Mouse (Mus musculus) neural tube, embryonic 10.5 days (tissue): ENCODE data around the gene Dip2a.

Source experiments
- DNase-seq: peaks from one replicate; pipeline ENCODE4 v3.0.0-alpha.2; 2017; ENCODE audit warnings: low spot score; ENCODE audit errors: extremely low spot score

Gene Dip2a

DNA sequence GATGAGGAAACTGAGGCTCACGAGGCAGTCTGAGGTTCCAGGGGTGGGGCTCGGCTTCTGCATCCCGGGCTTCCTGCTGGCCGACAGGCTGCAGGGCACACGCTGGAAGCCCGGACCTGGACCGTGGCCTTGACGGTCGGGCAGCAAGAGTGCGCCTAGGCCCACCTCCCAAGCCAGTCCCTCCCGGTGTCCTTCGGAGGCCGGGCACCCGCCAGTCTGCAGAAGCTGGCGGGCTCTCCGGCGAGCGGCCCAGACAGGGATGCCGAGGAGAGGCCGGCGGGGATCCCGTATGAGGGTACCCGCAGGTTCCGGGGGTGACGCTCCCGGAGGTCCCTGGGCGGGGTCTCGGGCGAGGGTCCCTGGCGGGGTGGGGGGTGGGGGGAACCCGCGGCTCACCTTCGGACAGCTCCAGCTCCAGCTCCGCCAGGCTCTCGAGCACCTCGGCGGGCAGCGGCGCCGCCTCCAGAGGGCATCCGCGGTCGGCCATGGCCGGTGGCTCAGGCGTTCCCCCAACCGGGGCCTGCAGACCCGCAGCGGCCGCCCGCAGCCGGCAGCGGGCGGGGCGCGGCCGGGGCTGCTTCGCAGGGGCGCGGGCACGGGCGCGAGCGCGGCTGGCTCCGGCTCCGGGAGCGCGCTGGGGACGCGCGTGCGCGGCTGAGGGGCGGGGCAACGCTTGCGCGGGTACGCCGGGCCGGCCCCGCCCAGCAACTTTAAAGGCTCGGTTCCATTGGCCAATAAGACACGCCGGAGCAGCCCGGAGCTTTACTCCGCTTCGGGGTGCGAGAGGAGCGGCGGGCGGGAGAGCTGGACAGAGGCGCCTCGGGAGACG is at the start of gene Dip2a:
Gene Dip2a, minus strand, starts transcription at position 581 of the 829 bp plus-strand sequence.
- peak; percentile 94 for DNase-seq

DNA sequence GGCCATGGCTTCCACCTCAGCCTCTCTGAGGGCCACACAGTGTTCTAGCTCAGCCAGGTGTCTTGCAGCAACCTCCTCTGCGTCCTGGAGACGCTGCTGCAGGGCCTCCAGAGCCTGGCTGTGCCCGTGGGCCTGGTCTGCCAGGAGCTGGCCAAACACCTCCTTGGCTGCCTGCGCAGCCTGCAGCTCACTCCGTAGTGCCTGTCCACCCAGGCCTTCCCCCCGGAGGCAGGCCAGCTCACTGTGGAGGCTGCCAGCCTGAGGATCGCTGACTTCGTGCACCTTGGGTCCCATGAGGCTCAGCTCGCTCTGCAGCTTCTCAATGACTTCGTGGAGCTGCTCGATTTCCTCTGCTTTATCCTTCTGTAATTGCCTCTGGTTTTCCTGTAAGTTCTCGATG is 47.5 kb upstream of the Dip2a start:
- DNase-seq = no peak

DNA sequence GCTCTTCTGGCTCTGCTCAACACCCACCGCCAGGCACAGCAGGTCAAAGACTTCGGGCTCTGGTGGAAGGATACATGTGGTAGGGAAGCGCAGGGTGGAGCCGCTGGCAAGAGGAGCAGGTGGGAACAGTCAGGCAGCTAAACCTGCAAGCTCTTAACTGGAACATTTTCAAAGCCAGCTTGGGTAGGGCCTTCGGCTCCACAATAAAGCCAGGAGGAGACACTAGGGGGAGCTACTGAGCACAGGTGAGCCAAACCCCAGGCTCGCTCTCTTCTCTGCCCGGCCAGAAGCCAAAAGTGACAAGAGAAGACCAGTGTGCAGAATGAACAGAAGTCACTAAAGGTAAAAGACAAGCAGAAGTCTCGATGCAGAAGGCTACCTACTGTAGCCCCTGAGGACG is 46.7 kb upstream of the Dip2a start:
- peak; percentile 35 for DNase-seq

DNA sequence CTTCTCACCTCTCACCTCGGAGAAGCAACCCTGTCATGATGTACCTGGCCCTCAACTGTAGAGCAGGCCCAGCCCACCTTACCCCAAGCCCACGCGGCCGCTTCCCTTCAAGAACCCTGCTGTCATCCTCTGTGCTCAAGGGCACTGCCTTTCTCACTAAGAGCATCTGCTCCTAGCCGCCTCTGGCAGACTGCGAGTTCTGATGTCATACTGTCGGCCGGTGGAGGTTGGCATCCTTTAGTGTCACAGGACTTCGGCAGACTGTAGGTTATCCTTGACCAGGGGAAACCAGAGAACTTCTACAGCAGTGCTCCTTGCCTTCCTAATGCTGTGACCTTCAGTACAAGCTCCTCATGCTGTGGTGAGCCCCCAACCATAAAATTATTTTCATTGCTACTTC is 46.1 kb upstream of the Dip2a start:
- no peak for DNase-seq

DNA sequence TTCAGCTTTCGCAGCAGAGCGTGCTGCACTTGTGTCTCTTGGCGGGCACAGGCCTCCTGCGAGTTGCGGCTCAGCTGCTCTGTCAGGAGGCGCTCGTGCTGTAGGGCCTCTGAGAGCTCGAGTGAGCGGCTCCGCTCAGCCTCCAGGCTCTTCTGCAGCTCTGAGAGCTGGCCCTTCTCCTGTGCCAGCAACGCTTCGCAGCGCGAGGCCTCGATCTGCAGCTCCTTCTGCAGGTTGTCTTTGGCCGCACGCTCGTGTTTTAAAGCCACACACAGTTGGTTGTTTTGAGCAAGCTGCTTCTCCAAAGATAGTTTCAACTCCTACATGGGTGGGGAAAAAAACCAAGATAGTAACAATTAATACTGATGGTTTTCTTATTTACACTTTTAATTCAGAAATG is 29.9 kb upstream of the Dip2a start:
- no peak for DNase-seq

DNA sequence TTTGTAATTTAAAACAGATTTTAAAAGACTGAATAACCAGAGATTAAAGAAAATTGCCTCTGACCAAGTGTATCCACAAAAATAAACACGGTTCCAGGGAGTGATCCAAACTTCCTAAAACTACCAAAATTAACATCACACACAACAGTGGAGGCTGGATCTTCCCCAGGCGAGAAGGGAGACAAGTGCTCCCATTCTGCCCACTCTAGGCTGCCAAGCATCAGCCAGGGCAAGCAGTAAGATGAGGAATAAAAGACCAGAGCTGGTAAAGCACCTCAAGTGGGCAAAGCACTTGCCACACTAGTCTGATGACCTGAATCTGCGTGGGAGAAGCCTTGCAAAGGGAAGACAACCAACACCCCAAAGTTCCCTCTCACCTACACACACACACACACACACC is 26.6 kb upstream of the Dip2a start:
- no peak for DNase-seq

DNA sequence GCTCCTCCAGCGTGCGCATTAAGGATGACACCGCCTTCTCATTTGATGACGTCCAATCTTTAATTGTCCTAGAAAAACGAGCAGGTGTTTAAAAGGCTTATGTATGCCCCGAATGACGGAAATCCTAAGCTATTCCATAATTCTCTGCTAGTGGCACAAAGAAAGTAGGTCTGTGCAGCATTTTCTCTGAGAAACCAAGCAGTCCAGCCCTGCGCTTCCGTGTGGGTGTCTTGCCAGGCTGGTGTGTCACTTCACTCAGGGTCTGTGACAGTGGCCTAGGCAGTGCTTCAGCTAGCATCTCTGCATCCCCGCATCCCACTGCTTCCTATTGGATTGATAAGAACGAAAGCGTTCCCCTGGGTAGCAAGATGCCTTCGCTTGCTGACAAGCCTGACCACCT is 23.7 kb upstream of the Dip2a start:
- no peak for DNase-seq

DNA sequence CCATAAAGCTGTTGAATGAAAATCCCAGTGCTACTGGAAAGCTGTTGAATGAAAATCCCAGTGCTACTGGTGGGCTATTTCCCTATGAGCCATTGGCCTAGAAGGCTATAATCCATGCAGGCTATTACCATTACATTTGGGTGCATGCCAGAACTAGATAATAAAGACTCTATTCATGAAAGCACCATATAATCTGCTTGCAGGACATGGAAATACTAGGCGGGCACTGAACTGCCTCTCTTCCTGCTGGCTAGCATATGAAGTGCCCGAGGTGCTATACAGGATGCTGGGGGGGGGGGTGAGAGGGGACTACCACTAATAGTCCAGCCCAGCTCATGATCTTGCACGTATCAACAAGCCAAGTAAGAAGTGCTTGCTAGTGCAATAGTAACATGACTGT is 18.1 kb upstream of the Dip2a start:
- DNase-seq = no peak

DNA sequence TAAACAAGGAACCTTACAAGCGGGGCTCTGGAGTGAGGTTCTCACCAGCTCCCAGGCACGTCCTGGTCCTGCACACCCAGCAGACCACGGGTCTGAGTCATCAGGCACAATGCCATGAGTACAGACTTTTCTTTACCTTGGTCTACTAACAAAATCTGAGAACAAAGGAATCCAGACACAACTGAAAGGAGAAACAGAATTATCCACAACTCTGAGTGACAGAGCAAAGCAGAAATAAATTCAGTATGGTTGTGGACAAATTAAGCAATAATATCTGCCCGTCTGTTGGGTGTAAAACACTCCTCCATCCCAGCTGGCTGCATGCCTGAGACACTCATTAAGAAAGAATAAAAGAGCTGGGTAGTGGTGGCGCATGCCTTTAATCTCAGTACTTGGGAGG is 13.4 kb upstream of the Dip2a start:
- DNase-seq = no peak

DNA sequence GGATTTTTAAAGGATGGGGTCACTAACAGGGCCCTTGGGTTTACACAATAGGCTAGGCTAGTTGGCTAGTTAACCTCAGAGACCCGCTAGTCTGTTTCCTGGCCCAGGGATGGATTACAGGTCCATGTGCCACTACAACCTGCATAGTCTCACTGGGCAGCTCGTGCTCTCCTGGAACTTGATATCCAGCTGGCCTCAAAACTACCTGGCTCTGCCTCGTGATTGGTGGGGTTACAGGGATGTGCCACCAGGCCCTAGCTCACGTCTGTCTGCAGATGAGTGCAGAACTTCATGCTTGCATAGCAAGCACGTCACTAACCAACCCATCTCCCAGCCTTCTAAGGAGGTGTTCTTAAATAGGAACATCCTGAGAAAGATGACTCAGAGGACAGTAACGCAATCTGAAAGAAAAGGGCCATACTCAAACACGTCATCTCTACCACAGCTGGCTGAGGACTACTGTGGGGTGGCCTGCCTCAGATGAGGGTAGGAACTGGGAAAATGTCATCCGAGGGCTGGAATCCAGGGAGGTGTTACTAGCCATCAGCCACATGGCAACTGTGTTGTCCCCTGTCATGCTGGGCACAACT is 12.3 kb upstream of the Dip2a start:
- no peak for DNase-seq

DNA sequence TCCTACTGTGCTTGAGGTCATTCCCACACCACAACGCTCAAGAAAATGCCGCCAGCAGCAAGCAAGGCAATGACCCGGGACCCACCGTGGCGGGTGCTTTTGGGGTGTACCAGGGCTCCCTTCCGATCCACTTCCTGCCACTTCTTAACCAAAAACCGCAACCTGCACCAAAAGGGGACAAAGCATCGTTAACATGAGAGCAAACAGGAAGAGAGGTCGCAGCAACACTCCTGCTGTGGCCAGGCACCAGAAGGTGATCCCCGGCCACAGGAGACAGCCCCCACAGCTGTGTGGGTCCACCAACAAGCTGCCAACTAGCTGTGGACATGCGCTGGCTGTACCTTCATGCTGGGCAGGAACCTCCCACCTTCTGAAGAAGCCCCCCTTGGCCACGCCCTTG is 9.9 kb upstream of the Dip2a start:
- no peak for DNase-seq

DNA sequence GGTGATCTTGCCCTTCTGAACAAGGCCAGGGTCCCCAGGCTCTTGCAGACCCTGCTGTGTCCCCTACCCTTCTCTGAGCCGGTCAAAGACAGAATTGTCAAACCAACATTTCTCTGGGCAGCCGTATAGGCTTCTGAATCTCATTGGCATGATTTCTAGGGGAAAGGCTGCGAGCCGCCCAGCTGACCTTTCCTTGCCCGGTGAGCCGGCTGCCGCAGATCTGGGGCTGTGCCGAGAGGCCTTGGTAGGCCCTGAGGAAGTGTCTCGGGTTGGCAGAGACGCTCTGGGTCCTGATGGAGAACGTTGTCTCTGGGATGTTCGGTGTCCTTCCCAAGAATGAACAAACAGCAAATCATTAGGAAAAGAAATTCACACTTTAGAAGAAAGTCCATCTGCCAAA is 8.9 kb upstream of the Dip2a start:
- no peak for DNase-seq

DNA sequence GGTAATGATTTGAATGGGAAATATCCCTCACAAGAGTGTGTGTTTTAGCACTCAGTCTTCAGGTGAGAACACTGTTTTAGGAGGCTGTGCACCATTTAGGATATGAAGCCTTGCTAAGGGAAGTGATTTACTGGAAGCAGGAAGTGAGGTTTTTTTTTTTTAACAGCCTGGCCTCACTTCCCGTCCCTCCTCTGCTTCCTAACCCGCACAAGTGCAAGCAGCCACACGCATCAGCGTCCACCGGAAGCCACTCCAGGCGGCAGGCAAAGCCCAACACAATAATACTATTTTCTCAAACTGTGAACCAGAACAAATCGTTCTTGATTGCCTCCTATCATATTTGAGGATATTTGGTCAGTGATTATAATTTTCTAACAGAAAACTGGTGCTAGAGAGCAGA is 6.9 kb upstream of the Dip2a start:
- DNase-seq = no peak

DNA sequence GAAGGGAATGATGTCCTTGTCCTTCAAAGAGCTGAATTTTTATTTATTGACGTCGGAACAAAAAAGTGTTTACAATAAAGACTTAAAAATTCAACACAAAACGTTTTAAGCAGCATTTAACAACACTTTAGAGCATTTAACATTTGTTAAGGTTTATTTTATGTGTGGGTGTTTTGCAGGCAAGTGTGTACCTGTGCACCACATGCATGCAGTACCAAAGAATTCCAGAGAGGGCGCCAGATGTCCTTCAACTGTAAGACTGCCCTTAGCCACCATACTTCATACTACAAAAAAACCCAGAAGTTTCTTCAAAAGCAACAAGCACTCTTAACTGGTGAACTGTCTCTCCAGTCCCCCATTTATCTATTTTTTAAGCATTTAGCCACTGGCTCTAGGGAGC is 1.5 kb upstream of the Dip2a start:
- peak; percentile 53 for DNase-seq

DNA sequence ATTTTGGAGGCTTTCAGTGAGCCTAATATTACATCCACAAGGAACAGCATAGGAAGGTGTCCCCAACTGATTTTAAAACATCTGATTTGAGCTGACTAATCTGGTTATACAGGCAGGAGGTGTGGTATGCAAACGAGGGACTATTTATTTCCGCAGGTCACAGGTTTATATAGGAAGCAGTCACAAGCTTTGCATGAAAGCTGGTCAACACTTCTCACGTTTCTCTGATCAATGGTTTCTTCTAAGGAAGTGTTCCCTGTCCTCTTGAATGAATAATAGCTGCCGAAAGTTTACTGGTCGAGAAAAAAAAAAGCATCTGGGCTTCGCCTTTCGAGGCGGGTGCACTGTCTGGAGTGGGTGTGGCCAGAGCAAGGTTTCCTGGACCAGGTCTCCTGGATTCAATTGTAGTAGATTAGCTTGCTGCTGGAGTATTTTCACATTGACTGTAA is 976 bp upstream of the Dip2a start:
- no peak for DNase-seq

DNA sequence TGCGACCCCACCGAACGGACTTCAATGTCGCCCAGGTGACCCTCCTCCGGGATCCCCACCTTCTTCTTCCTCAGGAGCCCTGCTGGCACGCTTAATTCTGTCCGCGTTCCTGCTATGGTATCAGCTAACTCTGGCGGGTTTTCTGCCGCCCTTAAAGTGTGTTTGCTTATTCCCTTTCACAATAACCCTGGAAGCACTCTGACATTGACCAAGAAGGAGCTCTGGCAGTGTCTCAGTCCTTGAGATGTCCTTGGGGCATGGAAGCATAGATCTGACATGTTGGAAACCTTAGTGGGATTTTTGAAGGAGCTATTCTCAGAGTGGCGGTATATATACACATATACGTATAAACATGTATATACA is 430 bp upstream of the Dip2a start:
- no peak for DNase-seq

DNA sequence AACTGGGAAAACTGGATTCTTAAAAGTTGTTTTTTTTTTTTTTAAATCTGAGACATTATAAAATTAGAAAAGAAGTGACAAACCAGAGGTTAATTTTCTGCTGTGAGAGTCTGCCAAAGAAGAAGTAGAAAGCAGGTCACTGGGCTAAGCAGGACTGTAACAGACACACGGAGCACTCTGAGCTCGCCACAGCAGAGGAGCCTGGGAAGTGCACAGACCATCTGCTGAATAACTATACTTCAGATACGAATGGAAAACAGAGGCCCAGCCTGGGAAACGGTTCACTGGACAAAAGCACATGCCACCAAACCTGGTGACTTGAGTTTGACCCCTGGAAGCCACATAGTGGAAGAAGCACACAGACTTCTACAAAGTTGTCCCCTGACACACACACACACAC is 10.7 kb downstream of the Dip2a start:
- DNase-seq = no peak

DNA sequence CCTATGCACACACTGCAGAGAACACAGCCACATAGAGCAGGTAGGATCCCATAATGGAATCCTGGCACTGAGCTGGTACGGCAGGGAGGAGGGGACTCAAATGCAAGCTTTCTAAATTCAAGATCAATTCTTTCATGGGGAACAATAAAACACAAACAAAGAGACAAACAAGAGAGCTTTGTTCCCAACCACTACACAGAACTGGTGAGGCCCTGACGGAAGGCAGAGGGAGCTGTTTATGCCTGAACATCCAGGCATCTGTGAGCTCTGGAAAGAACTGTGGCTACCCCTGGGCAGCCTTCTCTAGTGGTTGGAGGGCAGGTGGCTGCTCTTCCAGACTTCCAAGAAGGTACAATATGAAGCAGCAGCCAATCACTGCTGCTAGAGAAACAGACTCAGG is 13.1 kb downstream of the Dip2a start:
- DNase-seq = no peak

DNA sequence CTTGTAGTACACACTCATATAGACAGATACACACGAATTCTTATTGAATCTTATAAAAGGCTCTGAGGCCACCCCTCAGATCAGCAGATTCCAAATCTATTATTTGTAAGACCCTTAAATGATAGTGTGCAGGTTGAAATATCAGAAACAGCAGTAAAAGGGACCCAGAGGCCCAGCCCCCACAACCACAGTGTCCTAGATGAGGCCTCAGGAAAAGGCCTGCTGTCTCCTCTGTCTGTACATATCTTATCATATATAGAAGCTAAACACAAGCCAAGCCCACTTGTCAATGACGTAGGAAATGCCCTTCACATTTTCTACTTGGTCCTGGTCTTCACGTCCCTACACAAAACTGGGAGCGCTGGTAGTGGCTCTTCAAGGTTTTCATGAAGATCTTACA is 16.0 kb downstream of the Dip2a start:
- no peak for DNase-seq

DNA sequence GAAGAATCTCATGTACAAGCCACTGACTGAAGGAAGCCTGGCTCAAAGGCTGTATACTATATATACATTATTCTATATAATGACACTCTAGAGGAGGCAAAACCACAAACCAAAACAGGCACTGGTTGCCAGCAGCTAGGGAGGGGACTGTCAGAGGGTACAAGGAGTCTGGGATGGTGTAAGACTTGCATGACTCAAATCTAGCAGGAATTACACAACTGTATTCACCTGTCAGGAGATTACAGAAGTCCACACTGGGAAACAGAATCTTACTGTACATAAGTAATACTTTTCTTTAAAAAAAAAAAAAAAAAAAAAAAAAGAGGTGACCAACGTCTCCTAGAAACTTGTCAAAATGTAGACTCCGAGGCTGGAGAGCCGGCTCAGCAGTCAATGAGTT is 16.5 kb downstream of the Dip2a start:
- no peak for DNase-seq

DNA sequence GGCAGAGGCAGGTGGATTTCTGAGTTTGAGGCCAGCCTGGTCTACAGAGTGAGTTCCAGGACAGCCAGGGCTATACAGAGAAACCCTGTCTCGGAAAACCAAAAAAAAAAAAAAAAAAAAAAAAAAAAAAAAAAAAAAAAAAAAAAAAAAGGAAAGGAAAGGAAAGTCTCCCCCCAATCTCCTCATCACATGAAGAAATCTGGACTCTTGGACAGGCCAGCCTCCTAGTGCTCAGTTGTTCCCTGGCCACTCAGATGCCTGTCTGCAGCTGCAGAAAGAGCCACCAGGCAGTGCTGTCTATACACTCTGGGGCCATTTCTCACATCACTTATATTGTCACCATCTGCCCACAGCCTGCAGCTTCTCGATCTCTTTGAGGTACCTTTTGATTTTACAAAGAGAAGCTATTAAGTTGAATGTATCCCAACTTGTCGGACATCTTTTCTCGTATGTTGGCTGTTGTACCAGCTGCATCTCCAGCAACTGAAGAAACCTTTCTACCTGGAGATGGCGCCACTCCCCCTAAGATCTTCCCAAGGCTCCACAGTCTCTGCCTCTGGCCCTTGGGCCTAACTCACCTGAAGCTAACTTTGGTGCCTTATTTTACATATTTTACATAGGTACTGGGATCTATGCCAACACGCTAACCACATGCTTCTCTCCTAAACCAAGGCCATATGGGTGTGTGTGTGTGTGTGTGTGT is 18.6 kb downstream of the Dip2a start:
- no peak for DNase-seq

DNA sequence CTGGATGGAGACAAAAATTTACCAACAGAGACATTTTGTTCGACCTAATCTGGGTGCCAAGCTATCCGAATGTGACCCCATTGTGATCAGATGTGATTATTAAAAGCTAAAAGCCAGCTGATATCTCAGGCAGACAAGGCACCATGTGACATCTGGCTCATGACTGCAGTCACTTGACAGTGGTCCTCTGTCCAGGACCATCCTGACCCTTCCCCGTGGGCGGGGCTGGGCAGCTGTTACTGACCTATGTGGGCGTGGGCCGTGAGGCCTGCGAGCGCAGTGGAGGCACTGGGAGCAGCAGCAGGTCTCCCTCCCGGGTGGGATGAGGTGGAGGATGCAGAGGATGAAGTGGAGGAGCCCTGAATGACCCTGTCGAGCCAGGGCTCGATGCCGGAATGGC is 27.5 kb downstream of the Dip2a start:
- no peak for DNase-seq

DNA sequence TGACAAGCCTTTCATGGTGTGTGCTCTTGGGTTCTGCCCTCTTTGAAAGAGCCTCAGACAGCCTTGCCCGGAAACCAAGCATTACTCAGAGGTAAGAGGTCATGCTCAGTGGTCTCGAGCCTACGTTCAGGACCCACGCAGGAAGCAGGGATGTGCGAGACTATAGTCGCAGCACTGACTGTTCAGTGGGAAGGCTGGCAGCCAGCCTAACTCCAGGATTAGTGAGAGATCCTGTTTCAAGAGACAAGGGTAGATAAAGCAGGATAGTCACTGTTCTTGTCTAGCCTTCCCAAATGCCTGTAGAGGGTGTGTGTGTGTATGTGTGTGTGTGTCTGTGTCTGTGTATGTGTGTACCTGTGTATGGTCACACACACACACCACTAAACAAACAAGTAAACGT is 28.9 kb downstream of the Dip2a start:
- DNase-seq = no peak
